9 mouse cellular contexts compared by ENCODE assay signal in genomic region chr5:114618851-114619250, GRCm38 (mm10). TPM values are rescaled to one million over a fixed set of nuclear protein-coding genes. Genes with fewer than 3 reads are reported as not detected.
DNase-seq lines count a peak whose midpoint lies in the region; ATAC-seq and TF ChIP-seq lines count a peak whose summit lies in the region.
"Had no signal": no experiment of that assay in that cellular context is flagged by ENCODE, and none has a peak within 500 bp of the region (broad histone marks: within the 10 kb centered on the region; RNA-seq: fewer than 3 reads in every experiment).

No protein-coding gene starts in this region.

- H3K27ac ChIP-seq in embryonic facial prominence, embryonic 11.5 days (replicated peaks; ENCODE audit: low read depth, low read length), result no peak overlapping the region
- H3K27ac ChIP-seq in stomach, postnatal 0 days (replicated peaks), result no peak overlapping the region

- H3K36me3 ChIP-seq in embryonic facial prominence, embryonic 11.5 days (replicated peaks; ENCODE audit: control insufficient read depth, insufficient read depth, low read depth, low read length), result no peaks in the 10 kb centered on the region
- H3K36me3 ChIP-seq in stomach, postnatal 0 days (ENCODE audit: control insufficient read depth, insufficient read depth, low read length), result no peaks in the 10 kb centered on the region

- DNase-seq in cerebellum, adult 11-12 months, result peak; percentile 42
- DNase-seq in 3T3-L1 (ENCODE audit: low read depth, low spot score), result peak; percentile 82
- peak; percentile 89 for DNase-seq in adrenal gland, postnatal 10 days
- DNase-seq in embryonic facial prominence, embryonic 11.5 days (ENCODE audit: low spot score), result peak; percentile 91
- peak; percentile 82 to 83 for DNase-seq in layer of hippocampus, postnatal 10 days (ENCODE audit: low spot score in 2 of 2)
- DNase-seq in stomach, postnatal 0 days (ENCODE audit: low spot score), result peak; percentile 88

- 35% methylated on average over 8 of the region's 8 CpGs for WGBS in embryonic facial prominence, embryonic 11.5 days
- WGBS in stomach, postnatal 0 days, result 21% methylated on average over 8 of the region's 8 CpGs

- no peaks in the 10 kb centered on the region for H3K4me1 ChIP-seq in embryonic facial prominence, embryonic 11.5 days (ENCODE audit: control insufficient read depth, insufficient read depth, low read length)
- no peaks in the 10 kb centered on the region for H3K4me1 ChIP-seq in stomach, postnatal 0 days (replicated peaks; ENCODE audit: control insufficient read depth, insufficient read depth)

- no peak overlapping the region for H3K4me3 ChIP-seq in embryonic facial prominence, embryonic 11.5 days (ENCODE audit: low read depth, low read length)
- no peak overlapping the region for H3K4me3 ChIP-seq in stomach, postnatal 0 days (ENCODE audit: low read depth, low read length)

- no peaks in the 10 kb centered on the region for H3K27me3 ChIP-seq in embryonic facial prominence, embryonic 11.5 days (ENCODE audit: control insufficient read depth, insufficient read depth, low read length)
- no peaks in the 10 kb centered on the region for H3K27me3 ChIP-seq in stomach, postnatal 0 days (ENCODE audit: control insufficient read depth, insufficient read depth, low read length)
- H3K27me3 ChIP-seq: Patski had no signal

- ATAC-seq in cerebellum, adult (ENCODE audit: insufficient number of reproducible peaks, low FRiP score, low TSS enrichment), result no peak
- ATAC-seq in embryonic facial prominence, embryonic 11.5 days (replicated peaks; ENCODE audit: insufficient number of reproducible peaks, low FRiP score, low TSS enrichment, low read depth), result no peak
- peak; percentile 64; the same call in 1 of the 2 replicates for ATAC-seq in megakaryocyte, adult 5-6 weeks (ENCODE audit: poor library complexity, severe bottlenecking)
- ATAC-seq in stomach, postnatal 0 days (ENCODE audit: low FRiP score, low TSS enrichment), result peak; percentile 41; the same call in 1 of the 2 replicates
- ATAC-seq: Patski had no signal

- no peak overlapping the region for H3K4me2 ChIP-seq in embryonic facial prominence, embryonic 11.5 days (ENCODE audit: low read depth, low read length)
- no peak overlapping the region for H3K4me2 ChIP-seq in stomach, postnatal 0 days (replicated peaks; ENCODE audit: low read depth)

- peak; percentile 93 for TF ChIP-seq CTCF in stomach, postnatal 0 days (IDR thresholded peaks at IDR 0.05; ENCODE audit: low read depth)

- no peak overlapping the region for H3K9ac ChIP-seq in embryonic facial prominence, embryonic 11.5 days (replicated peaks; ENCODE audit: low read length)
- no peak overlapping the region for H3K9ac ChIP-seq in stomach, postnatal 0 days (ENCODE audit: low read length)

- no peak for TF ChIP-seq EP300 in stomach, postnatal 0 days (optimal IDR thresholded peaks at IDR 0.05)

- no peaks in the 10 kb centered on the region for H3K9me3 ChIP-seq in embryonic facial prominence, embryonic 11.5 days (replicated peaks; ENCODE audit: control insufficient read depth, low read length)
- H3K9me3 ChIP-seq in stomach, postnatal 0 days (ENCODE audit: control insufficient read depth, low read length), result no peaks in the 10 kb centered on the region

RNA-seq across cellular contexts. Expression of gene Trpv4, which starts 39.4 kb away (rescaled TPM):
- total RNA-seq in adrenal gland, postnatal 10 days (2021), result 1 to 10 TPM; 2.8 to 2.9 TPM
- 0.85 and 1.1 TPM in 2 replicates for polyA plus RNA-seq in embryonic facial prominence, embryonic 11.5 days (2014; fragmentation: Nextera tagmentation; extraction: Ambion mirVana)
- 1 to 10 TPM; 1.0 to 2.4 TPM for total RNA-seq in layer of hippocampus, postnatal 10 days (2021)
- total RNA-seq in megakaryocyte, adult 5-6 weeks (2015), result 1.5 TPM in 2 replicates
- 0.94 and 1.8 TPM in 2 replicates for total RNA-seq in megakaryocyte, adult 5-6 weeks (2017)
- polyA plus RNA-seq in stomach, postnatal 0 days (2015; fragmentation: Nextera tagmentation; extraction: Ambion mirVana), result 2.1 and 2.8 TPM in 2 replicates

RNA-seq across cellular contexts. Expression of gene Fam222a, which starts 51.0 kb away (rescaled TPM):
- total RNA-seq in adrenal gland, postnatal 10 days (2021), result 10 to 100 TPM; 29.5 to 56.8 TPM
- polyA plus RNA-seq in embryonic facial prominence, embryonic 11.5 days (2014; fragmentation: Nextera tagmentation; extraction: Ambion mirVana), result 2.5 and 2.7 TPM in 2 replicates
- total RNA-seq in layer of hippocampus, postnatal 10 days (2021), result 1 to 10 TPM; 5.0 to 5.7 TPM
- 0.16 and 0.22 TPM in 2 replicates for total RNA-seq in megakaryocyte, adult 5-6 weeks (2015)
- 0.11 and 0.69 TPM in 2 replicates for total RNA-seq in megakaryocyte, adult 5-6 weeks (2017)
- polyA plus RNA-seq in stomach, postnatal 0 days (2015; fragmentation: Nextera tagmentation; extraction: Ambion mirVana), result 0.79 and 0.98 TPM in 2 replicates

Comparison
In these comparisons a context has a peak if more than half of its experiments do, and no peak if none do; other contexts are left out.
1. ATAC-seq: peak in megakaryocyte, adult 5-6 weeks (single experiment) and stomach, postnatal 0 days (single experiment); none in cerebellum, adult (single experiment) and embryonic facial prominence, embryonic 11.5 days (single experiment).
2. Peak in every context shown above with its lines, with median percentiles within 50 percentile points of each other: DNase-seq.